Mouse (Mus musculus): Measurements from ENCODE around the gene Rassf3.

DNA sequence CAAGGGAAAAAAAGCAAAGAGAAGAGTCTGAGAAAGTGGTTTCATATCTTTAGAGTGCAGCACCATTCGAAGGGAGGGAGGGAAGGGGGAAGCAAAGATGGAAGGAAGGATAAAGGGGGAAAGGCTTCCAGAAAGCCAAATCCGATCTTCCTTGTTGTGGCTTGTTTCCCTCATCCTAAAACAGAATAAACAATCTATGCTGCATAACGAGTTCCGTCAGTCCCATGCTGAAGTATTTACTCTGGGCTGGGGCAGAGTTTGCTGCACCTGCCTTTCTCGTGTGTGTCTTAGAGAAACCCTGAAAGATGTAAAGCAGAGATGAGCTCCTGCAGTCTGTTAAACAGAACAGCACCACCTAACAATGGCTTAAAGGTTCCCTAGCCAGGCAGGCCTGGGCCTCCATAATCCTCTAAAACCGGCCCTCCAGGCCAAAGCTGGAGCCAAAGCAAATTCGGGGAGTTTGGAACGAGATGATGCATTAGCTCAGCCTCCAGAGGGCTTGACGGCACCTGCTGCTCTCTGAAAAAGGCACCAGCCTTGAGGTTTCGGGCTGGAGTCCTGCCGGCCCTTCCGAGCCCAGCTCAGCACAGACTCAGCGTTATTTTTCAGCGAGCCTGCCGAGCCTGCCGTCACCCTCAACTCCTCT, 43.4 kb downstream of the Rassf3 start:
- TF ChIP-seq POLR2A (IDR thresholded peaks at IDR 0.05; ENCODE audit: low read depth, low read length) (no peak), CTCF (IDR thresholded peaks at IDR 0.05; ENCODE audit: extremely low read depth, insufficient read depth, insufficient read length, insufficient replicate concordance) (no peak)
